Mouse (Mus musculus) limb, embryonic 15.5 days (tissue): ENCODE measurements around the gene Atp2b4. TPM values are rescaled to one million over a fixed set of nuclear protein-coding genes. Genes with fewer than 3 reads are reported as not detected.

ENCODE experiments used
- ATAC-seq: fragments of 200-750 bp; cut with Nextera tagmentation; 2 replicates; pipeline ENCODE4 v1.8.0; 2017; ENCODE audit warnings: low read depth, moderate TSS enrichment; ENCODE audit not compliant: insufficient number of reproducible peaks, low FRiP score, low TSS enrichment
- H3K27ac ChIP-seq: fragments of 300-500 bp; sonication (generic); 2 replicates; pipeline ENCODE4 v1.5.1; 2015; ENCODE audit warnings: moderate library complexity, mild to moderate bottlenecking, inconsistent platforms
- H3K27me3 ChIP-seq: fragments of 300-500 bp; sonication (generic); 2 replicates; pipeline ENCODE4 v1.6.1; 2015; ENCODE audit warnings: inconsistent platforms
- H3K36me3 ChIP-seq: fragments of 300-500 bp; sonication (generic); 2 replicates; pipeline ENCODE4 v1.6.1; 2015; ENCODE audit warnings: inconsistent platforms
- H3K4me1 ChIP-seq: fragments of 300-500 bp; sonication (generic); 2 replicates; pipeline ENCODE4 v1.6.1; 2015; ENCODE audit warnings: inconsistent platforms
- H3K4me2 ChIP-seq: fragments of 300-500 bp; sonication (generic); 2 replicates; pipeline ENCODE4 v1.6.1; 2015; ENCODE audit warnings: mild to moderate bottlenecking, inconsistent platforms
- H3K4me3 ChIP-seq: fragments of 300-500 bp; sonication (generic); 2 replicates; pipeline ENCODE4 v1.5.1; 2015; ENCODE audit warnings: mild to moderate bottlenecking, inconsistent platforms
- H3K9ac ChIP-seq: fragments of 300-500 bp; sonication (generic); 2 replicates; pipeline ENCODE4 v1.6.1; 2015; ENCODE audit warnings: inconsistent platforms
- H3K9me3 ChIP-seq: fragments of 300-500 bp; sonication (generic); 2 replicates; pipeline ENCODE4 v1.6.1; 2016; ENCODE audit warnings: inconsistent platforms
- WGBS: fragments of 180-500 bp; shearing (Covaris S2); methylation state at CpG from one replicate; pipeline ENCODE4 v1.1.7; 2015; 5-methylcytosine and 5-hydroxymethylcytosine counted together
- microRNA-seq: library from miRNA; unstranded; fragments of <30 nt; microRNA quantifications from one replicate; pipeline ENCODE4, GENCODE M21; 2016
- polyA plus RNA-seq: library from polyadenylated mRNA; unstranded; fragments of >200 nt; fragmentation: Nextera tagmentation; extraction: Ambion mirVana; gene quantifications from 2 replicates; pipeline ENCODE4 v1.2.1, GENCODE M21; 2015

Gene Atp2b4
- polyA plus RNA-seq, 1 experiment from 2014 or later, result 22.4 TPM

DNA sequence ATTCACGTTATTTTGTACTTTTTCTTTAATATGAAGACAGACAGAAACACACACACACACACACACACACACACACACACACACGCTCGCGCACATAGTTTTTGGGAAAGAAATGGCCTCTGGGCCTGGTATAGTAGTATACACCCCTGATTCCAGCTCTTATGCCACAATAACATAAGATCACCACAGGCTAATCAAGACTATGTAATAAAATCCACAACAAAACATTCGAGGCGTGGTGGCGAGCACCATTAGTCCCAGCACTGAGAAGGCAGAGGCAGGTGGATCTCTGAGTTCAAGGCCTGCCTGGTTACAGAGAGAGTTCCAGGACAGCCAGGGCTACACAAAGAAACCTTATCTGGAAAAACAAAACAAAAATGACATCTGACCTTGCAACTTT, 137.9 kb downstream of the Atp2b4 start:
- Histone ChIP-seq H3K9ac (no peak overlapping the region), H3K9me3 (no peaks in the 10 kb centered on the region), H3K4me3 (no peak overlapping the region), H3K27ac (no peak overlapping the region), H3K4me1 (peaks cover 21% of the 10 kb centered on the region), H3K36me3 (peaks cover 9% of the 10 kb centered on the region; the same call in 1 of the 2 replicates), H3K27me3 (no peaks in the 10 kb centered on the region), H3K4me2 (no peak overlapping the region)
- 95% methylated on average over 7 of the region's 7 CpGs for WGBS
- ATAC-seq, result no peak

DNA sequence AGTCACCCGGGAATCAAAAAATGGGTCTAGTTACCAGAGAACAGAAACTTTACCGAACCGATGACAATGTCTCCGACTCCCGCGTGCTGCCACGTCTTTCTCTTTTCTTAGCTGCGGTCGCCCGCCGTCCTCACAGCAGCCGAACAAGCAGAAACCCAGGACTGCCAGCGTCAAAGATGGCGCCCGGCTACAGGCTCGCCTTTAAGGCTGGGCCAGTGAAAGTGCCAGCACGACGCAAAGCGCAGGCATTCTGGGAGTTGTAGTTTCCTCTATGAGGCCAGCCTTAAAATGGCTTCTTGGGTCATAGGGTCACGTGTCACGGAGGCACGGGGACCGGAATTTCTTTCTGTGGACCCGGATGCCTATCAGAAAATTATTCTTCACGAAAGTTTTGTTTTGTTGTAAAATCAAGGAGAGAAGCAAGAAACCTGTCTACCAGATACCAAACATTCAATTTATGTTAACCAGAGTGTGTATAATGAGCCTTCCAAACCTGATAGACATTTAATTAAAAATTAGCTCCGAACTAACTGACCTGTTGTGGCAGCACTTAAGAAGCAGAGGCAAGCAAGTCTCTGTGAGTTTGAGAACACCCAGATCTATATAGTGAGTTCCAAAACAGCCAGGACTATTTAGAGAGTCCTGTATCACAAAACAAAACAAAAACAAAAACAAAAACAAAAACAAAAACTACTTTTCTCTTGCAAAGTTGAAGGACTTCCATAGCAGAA, 139.5 kb downstream of the Atp2b4 start, which contains the start of gene Gm38394:
TSS of gene Gm38394 (minus strand) at position 116 of the 731 bp plus-strand sequence.
- Histone ChIP-seq H3K9ac (peak within 1 kb of the TSS; percentile 68), H3K4me2 (peak within 1 kb of the TSS; percentile 66), H3K4me1 (peaks cover 35% of the 10 kb centered on the region), H3K27me3 (no peaks in the 10 kb centered on the region), H3K9me3 (no peaks in the 10 kb centered on the region), H3K4me3 (peak within 1 kb of the TSS; percentile 71), H3K36me3 (peaks cover 15% of the 10 kb centered on the region; the same call in 1 of the 2 replicates), H3K27ac (peak within 1 kb of the TSS; percentile 94)
- 2% methylated on average over 26 of the region's 26 CpGs for WGBS
- ATAC-seq, result peak; percentile 96

DNA sequence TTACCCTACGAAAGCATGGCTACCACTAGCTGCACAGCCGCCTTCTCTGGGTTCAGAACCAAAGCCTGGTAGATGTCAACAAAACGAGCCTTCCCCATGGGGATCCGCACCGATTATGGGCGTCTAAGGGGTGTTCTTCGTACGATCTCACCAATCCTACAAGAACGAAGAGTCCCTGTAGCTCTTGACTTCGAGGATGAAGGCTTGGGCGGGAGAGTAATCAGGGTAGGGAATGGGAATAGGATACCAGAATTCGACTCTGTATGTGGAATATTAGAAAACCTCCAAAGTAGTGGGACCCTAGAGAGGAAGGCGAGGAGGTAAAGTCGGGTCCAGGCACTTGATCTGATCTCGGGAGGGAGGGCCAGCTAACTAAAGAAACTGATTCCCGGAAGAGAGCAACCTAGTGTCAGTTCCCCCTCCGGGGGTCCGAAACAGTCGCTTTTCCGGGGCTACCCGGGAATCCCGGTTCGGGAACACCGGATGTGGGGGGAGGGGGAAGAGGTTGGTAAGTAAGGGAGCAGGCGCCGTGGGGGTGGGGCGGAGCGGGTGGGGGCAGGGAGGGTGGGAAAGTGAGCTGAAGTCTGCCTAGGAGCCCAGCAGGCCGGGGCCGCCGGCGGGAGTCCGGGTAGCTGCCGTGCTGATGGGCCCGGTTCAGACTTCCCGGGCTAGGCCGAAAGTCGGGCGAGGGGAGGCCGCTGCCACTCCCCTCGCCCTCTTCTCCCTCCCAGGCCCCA, 140.2 kb downstream of the Atp2b4 start, which contains the start of gene Zbed6:
TSS of gene Zbed6 (minus strand) at position 420 of the 737 bp plus-strand sequence.
- H3K4me3 ChIP-seq, result peak within 1 kb of the TSS; percentile 71
- peak within 1 kb of the TSS; percentile 66 for H3K4me2 ChIP-seq
- H3K9me3 ChIP-seq, result no peaks in the 10 kb centered on the region
- H3K27me3 ChIP-seq, result no peaks in the 10 kb centered on the region
- WGBS, result under 1% methylated on average over 39 of the region's 41 CpGs
- peak; percentile 80 for ATAC-seq
- H3K9ac ChIP-seq, result peak within 1 kb of the TSS; percentile 68
- peak within 1 kb of the TSS; percentile 94 for H3K27ac ChIP-seq
- H3K36me3 ChIP-seq, result peaks cover 15% of the 10 kb centered on the region; the same call in 1 of the 2 replicates
- peaks cover 35% of the 10 kb centered on the region for H3K4me1 ChIP-seq

DNA sequence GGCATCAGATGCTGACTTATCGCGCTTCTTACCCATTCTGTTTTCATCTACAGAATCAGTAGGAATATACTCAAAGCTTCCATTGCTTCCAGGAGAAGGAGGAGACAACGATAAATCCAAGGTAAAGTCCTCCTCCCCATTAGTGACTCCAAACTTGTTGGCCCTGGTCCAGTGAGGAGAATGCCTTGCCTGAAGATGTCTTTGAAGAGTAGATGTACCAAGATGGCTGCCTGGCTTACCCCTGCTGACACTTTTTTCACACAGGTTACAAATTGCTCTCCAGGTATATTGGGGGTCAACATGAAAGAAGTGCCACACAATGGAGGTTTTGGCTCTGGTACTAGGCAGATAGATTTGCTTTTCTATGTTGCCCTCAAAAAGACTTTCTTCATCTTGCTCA, 142.0 kb downstream of the Atp2b4 start:
- Histone ChIP-seq H3K9ac (no peak overlapping the region), H3K9me3 (no peaks in the 10 kb centered on the region), H3K27ac (no peak overlapping the region), H3K27me3 (no peaks in the 10 kb centered on the region), H3K4me3 (no peak overlapping the region), H3K4me1 (peaks cover 37% of the 10 kb centered on the region), H3K4me2 (no peak overlapping the region; the same call in 1 of the 2 replicates), H3K36me3 (peaks cover 15% of the 10 kb centered on the region; the same call in 1 of the 2 replicates)
- no peak for ATAC-seq
- 66% methylated on average over 3 of the region's 3 CpGs for WGBS

DNA sequence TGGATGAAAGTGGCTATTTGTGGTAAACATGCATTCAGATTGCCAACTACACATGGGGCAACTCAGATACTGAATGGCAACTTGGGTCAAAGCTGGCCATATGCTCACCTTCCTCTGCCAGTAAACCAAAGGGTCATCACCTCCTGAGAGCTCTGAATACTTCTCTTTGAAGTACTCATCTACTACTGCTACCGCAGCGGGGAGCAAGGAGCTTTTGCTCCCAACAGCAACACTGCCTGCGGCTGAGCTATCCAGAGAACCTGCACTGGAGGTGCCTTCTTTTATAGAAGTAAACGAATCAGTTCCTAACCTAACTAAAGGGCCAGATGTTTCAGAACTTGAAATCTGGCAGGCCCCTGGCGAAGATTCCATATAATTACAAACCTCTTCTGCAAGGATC, 144.0 kb downstream of the Atp2b4 start:
- H3K4me3 ChIP-seq, result no peak overlapping the region
- H3K9ac ChIP-seq, result no peak overlapping the region
- no peak for ATAC-seq
- 26% methylated on average over 5 of the region's 5 CpGs for WGBS
- H3K36me3 ChIP-seq, result peaks cover 15% of the 10 kb centered on the region; the same call in 1 of the 2 replicates
- no peaks in the 10 kb centered on the region for H3K27me3 ChIP-seq
- H3K27ac ChIP-seq, result no peak overlapping the region
- peaks cover 37% of the 10 kb centered on the region for H3K4me1 ChIP-seq
- no peak overlapping the region for H3K4me2 ChIP-seq
- no peaks in the 10 kb centered on the region for H3K9me3 ChIP-seq

DNA sequence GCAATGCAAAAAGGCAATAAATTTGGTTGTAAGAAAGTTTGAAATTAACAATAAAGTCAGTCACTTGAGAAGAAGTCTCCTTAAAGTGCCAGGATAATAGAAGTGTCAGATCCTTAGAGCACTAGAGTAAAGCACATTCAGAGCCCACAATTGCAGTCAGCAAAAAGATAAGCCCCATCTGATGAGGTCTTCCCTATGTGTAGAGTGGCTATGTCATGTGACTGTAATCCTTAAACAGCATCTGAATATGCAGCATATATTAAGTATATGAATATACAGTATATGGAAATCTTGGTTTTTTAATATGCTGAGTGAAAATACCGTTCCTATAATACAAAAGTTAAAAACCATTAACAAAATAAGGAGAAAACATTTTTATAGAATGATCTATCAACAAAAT, 147.8 kb downstream of the Atp2b4 start:
- Histone ChIP-seq H3K4me3 (no peak overlapping the region), H3K9me3 (no peaks in the 10 kb centered on the region), H3K27me3 (no peaks in the 10 kb centered on the region), H3K27ac (no peak overlapping the region), H3K9ac (no peak overlapping the region), H3K4me1 (peaks cover 17% of the 10 kb centered on the region), H3K4me2 (no peak overlapping the region), H3K36me3 (peaks cover 19% of the 10 kb centered on the region)
- WGBS, result 90% methylated on average over 1 of the region's 1 CpGs
- ATAC-seq, result no peak

DNA sequence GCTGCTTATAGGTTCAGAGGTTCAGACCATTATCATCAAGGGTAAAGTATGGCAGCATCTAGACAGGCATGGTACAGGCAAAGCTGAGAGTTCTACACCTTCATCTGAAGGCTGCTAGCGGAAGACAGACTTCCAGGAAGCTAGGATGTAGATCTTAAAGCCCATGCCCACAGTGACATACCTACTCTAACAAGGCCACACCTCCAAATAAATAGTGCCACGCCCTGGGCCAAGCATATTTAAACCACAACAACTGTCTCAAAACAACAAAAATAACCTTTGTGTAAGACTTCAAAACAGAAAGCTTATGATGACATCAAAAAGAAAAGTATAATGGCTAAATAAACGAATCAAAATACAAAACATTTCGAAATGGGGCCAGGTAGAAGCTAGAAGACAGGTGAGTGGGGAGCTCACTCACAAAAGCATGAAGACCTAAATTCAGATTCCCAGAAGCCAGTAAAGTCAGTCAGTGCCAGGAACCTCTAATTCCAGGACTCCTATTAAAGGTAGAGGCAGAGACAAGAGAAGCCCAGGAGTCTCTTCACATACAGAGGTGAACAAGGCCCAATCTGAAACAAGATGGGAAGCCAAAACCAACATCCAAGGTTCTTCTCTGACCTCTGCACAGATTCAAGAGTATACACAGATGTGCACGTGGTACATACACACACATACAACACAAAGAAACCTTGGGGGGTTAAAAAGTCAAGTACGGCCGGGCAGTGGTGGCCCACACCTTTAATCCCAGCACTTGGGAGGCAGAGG, 150.4 kb downstream of the Atp2b4 start:
- no peak for ATAC-seq
- H3K27me3 ChIP-seq, result no peaks in the 10 kb centered on the region
- WGBS, result 92% methylated on average over 7 of the region's 7 CpGs
- H3K9me3 ChIP-seq, result no peaks in the 10 kb centered on the region
- peaks cover 31% of the 10 kb centered on the region for H3K36me3 ChIP-seq
- 0 out of 2 replicates have a peak, but pooled peaks cover 3% of the 10 kb centered on the region for H3K4me1 ChIP-seq
- no peak overlapping the region for H3K9ac ChIP-seq
- no peak overlapping the region for H3K4me2 ChIP-seq
- no peak overlapping the region for H3K4me3 ChIP-seq
- no peak overlapping the region for H3K27ac ChIP-seq

Small RNA genes within 50 kb of the gene (microRNA-seq; reads per million reads assigned to microRNA genes)
- 2.3 reads per million, percentile 4 among the genes with 10 or more reads in this experiment for gene Mir6903

Other genes with a start within 250 kb of the Atp2b4 start
- gene Snrpe, start 190.8 kb downstream of the Atp2b4 start, polyA plus RNA-seq, result 409 and 527 TPM in 2 replicates
- not detected in 2 replicates for gene Zbed6, start 140.2 kb downstream of the Atp2b4 start, polyA plus RNA-seq
- gene Gm38394, start 139.7 kb downstream of the Atp2b4 start, polyA plus RNA-seq, result 5.7 and 6.6 TPM in 2 replicates
- gene Lax1, start 110.9 kb downstream of the Atp2b4 start, polyA plus RNA-seq, result 0.34 and 0.42 TPM in 2 replicates
- gene Optc, start 107.0 kb upstream of the Atp2b4 start, polyA plus RNA-seq, result 0.71 and 0.83 TPM in 2 replicates
- gene Prelp, start 120.4 kb upstream of the Atp2b4 start, polyA plus RNA-seq, result 17.9 and 20.3 TPM in 2 replicates
- gene Fmod, start 236.2 kb upstream of the Atp2b4 start, polyA plus RNA-seq, result 147 and 186 TPM in 2 replicates